Mouse (Mus musculus) thymus, adult 18-20 months (tissue): Measurements from ENCODE around the gene Nme2.

ENCODE experiments used
- DNase-seq, 2 experiments: peaks; one replicate each; pipeline ENCODE4 v3.0.0; 2022; ENCODE audit warnings: mixed read lengths in 2 of 2

Nme2 gene

DNA sequence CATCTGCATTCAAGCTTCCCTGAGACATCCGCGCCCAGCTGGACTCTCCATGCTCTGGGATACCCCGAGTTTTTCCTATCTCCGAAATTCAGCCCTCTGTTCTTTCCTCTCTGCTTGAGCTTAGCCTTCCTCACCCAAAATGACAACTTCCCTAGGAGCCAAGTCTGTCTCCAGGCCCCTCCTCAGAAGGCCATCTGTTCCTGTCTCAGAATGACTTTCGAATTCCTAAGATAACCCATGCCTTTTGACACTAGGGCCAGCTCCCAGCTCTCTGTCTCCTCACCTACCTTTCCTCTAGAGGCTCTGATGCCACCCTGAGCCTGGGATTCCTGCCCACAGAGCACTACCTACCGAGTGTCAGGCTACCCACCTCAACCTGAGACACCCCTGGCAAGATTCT lies at the start of gene Nme2:
TSS of gene Nme2 (minus strand) at position 101 of the 400 bp plus-strand sequence.
- DNase-seq: no peak

DNA sequence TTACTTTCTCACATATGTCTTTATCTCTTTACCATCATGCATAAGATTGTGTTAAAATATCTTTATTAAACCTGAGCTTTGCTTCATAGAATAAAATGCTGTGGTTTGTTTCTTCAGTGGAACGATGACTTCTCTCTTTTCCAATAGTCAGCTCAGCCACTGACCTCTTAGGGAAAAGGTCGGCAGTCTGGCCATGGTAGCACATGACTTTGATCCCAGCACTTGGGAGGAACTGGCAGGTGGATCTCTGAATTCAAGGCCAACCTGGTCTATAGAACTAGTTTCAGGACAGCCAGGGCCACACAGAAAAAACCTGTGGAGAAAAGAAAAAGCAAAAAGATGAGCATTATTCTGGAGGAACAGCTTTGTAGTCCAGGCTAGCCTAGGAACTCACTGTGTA lies 47.3 kb upstream of the Nme2 start:
- DNase-seq: no peak

DNA sequence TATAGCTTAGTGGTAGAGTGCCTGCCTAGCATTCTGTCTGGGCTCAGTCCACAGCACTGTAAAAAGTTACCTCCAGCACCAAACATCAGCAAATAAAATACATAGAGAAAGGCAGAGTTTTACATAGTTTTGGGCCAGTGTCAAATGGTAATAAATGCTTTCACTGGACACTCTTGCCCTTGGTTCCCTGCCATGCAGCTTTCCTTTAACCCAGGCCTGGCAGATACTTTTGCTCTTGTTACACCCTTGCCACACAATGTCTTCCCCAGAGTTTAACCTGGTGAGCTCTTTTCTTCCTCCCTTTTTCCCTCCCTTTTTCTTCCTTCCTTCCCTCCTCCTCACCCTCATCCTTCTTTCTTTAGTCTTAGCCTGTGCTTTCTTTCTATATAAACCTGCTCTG lies 43.2 kb upstream of the Nme2 start:
- no peak for DNase-seq

DNA sequence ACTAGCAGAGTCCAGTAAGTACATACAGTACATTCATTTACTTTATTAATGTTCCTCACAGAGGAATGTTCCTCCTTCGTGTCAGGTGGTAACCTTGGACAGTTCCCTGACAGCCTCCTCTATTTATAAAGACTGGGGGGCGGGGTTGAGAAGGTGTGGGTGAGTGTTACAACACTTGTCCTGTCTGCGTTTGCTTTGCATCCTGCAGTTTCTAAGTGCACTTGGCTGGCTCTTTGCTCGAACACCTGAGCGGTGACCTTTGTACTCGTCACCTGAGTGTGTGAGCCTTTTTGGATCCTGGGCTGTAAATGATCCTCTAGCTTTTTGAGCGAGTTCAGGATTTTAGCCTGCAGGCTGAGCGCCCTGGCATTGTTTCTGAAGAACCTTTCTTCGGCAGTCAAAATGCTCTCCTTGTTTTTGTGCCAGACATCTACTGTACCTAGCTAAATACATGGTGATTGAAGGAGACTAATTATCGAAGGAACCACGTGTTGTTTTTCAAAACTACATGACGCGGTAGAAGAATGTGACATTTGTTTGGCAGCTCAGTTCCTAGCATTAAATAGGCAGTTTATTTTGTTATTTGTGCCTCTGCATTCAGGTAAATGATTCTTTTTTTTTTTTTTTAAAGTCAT lies 41.2 kb upstream of the Nme2 start:
- peak in 1 of 2 experiments; percentile 17 for DNase-seq

DNA sequence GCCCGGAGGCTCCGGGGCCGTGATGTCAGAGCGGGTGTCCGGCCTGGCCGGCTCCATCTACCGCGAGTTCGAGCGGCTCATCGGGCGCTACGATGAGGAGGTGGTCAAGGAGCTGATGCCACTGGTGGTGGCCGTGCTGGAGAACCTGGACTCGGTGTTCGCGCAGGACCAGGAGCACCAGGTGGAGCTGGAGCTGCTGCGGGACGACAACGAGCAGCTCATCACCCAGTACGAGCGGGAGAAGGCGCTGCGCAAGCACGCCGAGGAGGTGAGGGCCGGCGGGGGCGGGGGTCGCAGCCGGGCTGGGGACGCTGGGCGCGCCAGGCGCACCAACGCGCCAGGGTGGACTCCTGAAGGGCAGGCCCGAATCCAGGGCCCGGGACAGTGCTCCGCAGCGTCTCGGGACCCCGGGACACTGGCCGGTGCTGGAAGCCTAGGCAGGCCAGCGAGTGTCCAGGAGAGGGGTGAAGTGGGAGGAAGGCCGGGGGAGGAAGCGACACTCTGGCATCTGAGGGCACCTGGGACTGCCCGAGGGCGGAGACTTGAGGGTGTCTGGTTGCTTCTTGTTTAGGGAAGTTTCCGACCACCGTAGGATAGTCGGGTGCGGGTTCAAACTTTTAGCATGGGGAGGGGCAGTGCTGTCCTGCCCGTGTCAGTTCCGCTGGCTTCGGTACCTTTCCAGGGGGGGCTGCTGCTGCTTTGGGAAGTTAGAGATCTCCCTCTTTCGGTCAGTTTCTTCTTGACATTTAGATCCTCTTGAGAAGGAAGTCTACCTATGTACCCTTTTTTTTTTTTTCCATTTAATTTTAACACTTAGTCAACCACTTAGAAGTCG lies 40.5 kb upstream of the Nme2 start:
- DNase-seq: peak; percentile 53 to 59

DNA sequence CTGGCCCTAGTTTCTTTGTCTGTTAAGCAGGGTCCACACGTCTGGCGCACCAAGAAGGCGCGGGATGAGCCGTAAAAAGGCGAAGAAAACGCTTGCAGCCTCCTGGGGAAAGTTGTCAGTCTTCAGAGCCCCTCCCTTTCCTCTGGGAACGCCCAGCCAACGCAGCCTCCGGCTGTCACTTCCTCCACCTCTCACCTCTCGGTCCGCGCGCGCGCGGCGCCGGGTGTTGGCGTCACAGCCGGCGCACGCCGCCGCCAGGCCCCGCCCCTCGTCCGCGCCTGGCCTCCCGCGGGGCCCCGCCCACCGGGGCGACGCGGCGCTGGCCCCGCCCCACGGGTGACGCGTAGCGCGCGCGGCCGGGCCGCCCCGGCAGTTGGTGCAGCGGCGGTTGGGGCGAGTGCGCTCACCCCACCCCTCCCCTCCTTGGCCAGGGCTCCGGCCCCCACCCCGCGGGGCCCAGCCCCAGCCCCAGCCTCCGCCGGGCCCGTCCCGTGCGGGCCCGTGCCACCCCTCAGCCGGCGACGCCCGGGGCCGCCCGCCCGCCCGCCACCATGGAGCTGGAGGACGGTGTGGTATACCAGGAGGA lies 39.8 kb upstream of the Nme2 start, which contains the start of gene Spag9:
TSS of gene Spag9 (plus strand) at position 372 of the 586 bp plus-strand sequence.
- DNase-seq: peak; percentile 88 to 91

DNA sequence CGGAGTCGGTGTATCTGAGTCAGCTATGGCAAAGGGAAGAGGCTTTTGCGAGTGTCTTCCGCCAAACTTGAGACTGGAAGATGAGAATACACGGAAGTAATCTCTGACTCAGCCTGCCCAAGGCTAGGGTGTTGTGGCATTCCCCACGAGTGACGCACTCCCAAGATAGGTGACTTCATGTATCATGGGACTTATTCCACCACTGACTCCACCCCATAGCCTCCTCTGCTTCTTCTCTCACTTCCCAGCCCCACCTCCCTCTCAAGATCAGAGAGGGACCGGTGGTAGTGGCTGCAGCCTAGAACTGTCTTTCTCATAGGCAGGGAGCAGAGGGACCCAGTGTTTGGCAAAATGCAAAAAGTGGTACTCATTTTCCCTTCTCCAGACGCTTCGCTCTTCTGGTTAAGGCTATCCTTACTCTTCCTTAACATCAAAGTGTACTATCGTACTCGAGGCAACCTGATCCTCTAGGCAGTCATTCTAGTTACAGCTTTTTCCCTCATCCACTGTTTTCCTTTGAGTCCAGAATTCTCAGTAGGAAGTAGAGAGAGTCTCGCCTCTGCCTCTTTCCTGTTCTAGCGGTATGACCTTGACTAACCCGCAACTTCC lies 39.2 kb upstream of the Nme2 start:
- DNase-seq: peak; percentile 57 to 77

DNA sequence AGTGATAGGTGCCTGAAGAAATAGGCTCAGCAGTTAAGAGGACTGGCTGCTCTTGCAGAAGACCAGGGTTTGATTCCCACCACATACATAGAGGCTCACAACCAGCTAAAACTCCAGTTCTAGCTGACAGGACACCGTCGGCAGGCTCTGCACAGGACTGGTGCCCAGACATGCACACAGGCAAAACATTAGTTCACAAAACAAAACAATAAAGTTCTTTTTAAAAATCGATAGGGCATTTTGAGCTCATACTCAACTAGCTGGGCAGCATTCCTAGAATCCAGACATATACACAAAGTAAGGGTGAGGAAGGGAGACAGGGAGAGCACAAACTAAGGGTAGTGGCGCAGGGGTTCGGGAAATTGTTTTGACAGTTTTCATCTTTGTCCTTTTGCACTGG lies 38.5 kb upstream of the Nme2 start:
- no peak for DNase-seq

DNA sequence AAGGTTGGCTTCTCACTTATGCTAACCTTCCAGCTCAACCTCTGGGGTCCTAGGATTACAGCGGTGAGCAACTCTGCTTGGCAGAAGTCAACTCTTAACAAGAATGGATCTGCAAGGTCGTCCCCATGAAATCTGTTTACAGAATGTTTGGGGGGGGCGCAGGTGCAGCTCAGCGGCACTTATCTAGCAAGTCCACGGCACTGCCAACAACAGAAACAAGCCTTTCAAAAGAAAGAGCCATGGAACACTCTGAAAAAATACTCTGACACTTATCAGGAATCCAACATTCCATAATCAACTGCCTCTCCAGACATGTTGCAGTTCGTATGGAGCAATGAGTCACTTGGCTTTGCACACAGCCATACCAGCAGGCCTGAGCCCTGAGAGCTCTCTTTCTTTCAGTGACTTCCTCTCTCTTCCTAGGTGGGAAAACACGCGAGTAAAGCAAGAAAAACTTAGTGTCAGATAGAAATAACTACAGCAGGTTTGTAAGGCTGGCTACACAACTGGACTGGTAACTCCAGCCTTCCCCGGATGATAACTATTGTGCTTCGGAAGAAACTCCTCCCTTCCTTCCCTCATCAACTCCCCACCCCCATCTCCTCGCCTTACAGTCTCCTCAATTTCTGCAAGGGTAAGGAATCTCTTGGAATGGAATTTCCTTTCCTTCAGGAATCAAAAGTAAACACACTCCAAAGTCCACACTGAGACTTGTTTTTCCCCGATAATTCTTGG lies 32.4 kb upstream of the Nme2 start:
- DNase-seq: no peak

DNA sequence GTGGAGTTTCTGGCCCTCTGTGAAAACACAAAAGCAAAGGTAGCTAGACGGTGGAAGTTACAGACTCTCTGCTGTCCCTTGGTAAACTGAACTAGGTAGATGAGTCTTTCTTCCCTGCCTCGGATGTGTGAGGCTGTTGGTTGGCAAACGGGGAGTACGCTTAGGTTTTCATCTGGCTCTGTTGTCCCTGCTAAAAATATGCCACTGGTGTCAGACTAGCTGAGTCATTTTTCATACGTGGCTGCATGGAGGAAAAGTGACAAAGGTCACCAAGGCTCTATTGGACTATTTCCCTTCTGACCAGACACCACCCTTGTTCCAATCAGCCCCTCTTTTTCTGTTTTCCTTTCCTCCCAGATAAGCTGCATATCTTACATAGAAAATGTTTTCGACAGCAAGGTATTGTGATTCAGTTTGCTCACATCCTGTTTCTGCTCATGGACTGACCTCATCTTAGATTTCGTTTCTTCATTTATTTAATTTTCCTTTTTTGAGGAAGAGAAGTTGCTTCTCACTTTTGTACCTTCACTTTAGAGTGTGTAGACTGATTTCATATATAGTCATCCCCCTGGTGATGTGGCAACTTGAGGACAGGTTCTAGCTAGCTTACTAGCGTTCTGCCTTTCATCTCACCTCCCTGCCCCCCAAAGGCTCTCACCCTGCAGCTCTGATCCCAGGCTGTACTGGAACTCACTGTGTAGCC lies 31.7 kb upstream of the Nme2 start:
- DNase-seq: no peak

DNA sequence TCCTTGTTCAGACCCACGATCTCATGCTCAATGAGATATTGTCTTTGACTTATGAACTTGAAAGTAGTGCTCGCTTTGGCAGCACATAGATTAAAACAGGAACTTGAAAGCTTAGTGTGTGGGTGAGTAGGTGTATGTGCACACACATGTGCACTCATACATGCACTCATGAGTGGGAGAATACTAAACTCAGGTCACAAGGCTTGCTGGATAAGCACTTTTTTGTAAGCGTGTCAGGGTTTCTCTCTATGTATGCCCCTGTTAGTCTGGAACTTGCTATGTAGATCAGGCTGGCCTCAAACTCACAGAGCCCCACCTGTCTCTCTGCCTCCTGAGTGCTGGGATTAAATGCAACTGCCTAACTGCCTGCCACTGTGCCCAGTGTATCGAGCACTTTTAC lies 31.0 kb upstream of the Nme2 start:
- no peak for DNase-seq

DNA sequence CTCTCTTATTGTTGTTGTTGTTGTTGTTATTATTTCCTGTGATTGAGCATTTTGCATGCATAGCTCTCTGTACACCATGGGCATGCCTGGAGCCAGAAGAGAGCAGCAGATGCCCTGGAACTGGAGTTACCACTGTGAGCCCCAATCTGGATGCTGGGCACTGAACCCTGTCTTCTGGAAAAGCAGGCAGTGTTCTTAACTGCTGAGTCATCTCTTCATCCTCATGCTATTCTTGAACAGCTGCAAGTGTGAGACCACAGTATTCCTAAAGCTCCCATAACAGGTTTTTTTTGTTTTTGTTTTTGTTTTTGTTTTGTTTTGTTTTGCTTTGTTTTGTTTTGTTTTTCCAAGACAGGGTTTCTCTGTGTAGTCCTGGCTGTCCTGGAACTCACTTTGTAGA lies 30.2 kb upstream of the Nme2 start:
- DNase-seq: no peak

DNA sequence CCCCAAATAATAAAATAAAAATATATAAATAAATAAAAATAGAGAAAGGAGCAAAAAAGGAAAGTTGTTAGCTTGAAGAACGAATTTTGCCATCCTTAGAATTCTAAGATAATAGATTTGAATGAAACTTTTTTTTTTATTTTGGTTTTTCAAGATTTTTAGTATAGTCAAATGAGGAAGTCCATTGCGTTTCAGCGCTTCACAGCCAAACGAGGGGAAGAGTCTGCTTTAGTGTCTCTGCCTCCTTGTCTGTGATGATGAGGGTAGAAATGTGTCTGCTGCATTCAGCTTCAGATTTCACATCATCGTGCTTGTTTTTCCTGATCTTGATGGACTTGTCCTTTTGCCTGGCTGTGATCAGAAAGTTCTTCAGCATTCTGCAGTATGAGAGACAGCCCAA lies 29.2 kb upstream of the Nme2 start:
- no peak for DNase-seq

DNA sequence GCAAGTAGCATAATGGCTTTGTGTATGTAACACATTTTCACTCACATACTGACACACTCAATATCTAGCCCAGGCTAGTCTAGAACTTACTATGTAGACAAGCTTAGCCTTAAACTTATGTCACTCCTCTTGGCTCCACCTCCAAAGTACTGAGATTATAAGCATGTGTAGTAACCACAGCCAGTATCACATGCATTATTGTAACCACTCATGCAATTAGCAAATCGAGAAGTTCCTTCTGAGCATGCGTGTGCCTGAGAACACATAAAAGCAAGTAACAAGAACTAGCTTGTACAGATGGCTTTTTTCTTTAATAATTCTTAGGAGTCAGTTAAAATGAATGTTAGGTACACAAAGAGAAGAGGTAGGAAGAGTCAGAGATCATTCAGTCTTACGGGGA lies 28.6 kb upstream of the Nme2 start:
- no peak for DNase-seq

DNA sequence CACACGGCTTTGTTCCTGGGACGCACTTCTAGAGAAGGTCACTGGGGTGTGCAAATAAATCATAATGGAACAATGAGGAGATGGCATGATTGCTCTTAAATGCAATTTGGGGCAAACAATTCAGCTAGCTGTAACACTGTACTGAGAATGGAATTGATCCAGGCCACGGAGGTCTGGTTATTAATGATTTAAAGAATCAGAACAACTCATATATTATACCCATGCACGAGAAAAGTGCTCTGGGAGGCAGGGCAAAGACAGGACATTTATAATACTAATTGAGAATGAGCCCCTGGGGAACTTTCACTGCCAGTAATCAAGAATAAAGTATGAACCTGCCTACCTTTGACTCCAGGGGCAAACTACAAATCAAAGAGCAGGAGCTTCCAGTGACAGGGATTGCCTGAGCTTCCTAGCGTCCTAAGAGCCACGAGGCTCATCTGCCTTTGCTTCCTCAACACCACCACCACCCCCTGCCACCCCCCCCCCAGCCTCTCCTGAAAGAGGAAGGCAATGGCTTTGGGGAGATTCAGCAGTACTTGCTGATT lies 23.5 kb upstream of the Nme2 start:
- DNase-seq: no peak

DNA sequence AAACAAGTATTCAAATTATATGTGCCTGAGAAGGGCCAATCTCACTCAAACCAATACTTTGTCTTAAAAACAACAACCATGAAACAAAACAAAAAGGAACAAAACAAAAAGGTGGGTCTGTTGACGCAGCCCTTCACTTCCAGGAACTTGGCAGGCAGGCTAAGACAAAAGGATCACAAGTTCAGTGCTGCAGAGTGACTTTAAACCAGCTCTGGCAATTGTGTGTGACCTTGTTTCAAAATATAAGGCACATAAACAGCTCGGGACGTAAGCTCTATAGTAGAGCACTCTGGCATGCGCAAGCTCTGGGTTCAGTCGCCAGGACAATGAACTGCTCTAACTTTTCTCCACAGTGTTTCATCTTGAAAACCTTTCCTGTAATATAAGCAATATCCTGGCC lies 16.9 kb upstream of the Nme2 start:
- DNase-seq: no peak

DNA sequence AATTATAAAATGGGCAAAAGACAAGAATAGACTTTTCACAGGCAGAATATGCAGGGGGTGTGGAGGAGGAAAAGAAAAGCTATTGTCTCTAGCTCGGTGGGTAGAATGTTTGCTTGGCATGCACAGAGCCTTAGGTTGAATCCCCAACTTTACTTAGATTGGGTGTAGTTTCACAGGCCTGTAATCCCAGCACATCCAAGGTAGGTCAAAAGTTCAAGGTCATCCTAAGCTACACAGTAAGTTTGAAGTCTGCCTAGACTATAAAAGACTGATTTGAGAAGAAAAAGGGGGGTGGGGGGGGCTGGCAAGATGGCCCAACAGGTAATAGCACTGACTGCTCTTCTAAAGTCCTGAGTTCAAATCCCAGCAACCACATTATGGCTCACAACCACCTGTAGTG lies 13.7 kb upstream of the Nme2 start:
- DNase-seq: no peak

DNA sequence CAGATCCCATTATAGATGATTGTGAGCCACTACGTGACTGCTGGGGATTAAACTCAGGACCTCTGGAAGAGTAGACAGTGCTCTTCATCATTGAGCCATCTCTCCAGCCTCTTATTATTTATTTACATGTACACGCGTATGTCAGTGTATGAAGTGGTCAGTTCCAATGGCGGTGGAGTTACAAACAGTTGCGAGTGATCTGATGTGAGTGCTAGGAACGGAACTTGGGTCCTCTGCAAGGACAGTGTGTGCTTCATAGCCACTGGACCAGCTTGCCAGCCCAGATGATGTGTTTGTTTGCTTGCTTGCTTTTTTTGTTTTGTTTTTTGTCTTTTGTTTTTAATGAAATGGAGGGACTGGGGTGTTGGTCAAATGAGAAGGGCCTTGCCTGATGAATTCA lies 13.1 kb upstream of the Nme2 start:
- DNase-seq: no peak

DNA sequence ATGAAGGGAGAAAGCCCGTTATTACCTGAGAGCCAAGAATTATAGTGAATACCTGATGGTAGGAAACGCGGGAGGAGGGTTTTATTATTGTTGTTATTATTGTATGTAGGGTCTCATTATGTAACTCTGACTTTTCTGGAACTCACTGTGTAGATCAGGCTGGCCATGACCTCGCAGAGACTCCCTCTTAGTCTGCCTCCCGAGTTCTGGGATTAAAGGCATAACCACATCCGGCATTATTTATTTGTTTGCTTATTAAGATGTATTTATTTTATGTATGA lies 12.7 kb upstream of the Nme2 start:
- DNase-seq: no peak

DNA sequence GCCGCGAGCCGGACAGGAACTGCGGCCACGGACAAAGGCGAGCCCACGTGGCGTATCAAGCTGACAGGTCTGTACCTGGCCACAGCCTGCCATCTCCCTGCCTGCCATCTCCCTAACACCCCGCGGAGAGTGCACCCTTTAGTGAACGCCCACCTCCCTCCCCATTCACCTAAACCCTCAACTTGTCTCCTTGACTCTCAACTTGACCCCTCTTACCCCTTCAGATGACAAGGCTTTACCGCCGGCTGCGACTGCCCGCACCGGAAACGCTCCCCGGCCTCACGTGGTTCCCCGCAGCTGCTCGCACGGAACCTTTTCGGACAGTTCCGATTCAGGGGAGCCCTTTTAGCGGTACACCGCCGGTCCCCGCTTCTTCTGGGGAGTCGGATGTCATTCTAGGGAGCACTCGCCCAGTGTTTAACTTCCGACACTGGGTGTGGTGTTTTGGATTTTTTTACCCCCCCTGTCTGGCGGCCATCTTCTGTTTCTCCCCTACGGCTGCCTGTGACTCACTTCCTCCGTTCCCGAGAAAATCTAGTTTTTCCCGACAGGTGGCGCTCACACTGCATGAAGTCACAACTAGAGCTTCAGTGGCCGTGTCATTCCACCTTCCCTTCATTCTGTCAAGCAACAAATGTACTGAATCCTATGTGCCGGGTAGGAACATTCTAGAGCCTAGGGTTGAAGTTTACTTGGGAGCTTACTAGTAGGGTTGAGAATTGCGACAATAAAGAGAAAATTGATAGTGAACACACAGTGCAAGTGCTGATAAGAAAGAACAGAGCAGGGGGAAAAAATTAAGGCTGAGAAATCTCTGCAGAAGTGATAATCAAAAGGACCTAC lies 12.2 kb upstream of the Nme2 start, which contains the start of the genes Gm20390 and Nme1:
TSS of gene Gm20390 (minus strand) at position 289 of the 843 bp plus-strand sequence.
TSS of gene Nme1 (minus strand) at position 517 of the 843 bp plus-strand sequence.
- DNase-seq: peak; percentile 91 to 94

DNA sequence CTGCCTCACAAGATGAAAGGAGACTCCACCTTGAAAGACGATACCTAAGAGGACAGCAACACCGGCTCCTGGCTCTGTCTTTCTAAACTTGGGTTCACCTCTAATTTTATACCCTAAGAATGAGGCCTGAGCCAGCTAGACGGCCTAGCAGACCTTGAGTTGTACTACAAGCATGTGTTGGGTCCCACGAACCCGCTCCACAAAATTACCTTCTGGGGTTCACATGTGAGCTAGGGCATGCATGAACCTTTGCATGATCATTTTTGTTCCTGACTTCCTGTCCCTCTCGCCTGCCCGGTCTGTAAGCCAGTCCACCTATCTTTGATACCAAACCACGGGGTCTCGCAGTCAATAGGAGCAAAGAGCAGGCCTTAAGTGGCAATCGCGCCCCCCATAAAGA lies 11.3 kb upstream of the Nme2 start:
- no peak for DNase-seq
